Mouse (Mus musculus) spleen, postnatal 10 days (tissue): ENCODE data around the gene Pi4k2a.

Source experiments
- DNase-seq, 2 experiments: peaks; one replicate each; pipeline ENCODE4 v3.0.0; 2021 to 2022; ENCODE audit warnings: low spot score in 2 of 2

The Pi4k2a gene

DNA sequence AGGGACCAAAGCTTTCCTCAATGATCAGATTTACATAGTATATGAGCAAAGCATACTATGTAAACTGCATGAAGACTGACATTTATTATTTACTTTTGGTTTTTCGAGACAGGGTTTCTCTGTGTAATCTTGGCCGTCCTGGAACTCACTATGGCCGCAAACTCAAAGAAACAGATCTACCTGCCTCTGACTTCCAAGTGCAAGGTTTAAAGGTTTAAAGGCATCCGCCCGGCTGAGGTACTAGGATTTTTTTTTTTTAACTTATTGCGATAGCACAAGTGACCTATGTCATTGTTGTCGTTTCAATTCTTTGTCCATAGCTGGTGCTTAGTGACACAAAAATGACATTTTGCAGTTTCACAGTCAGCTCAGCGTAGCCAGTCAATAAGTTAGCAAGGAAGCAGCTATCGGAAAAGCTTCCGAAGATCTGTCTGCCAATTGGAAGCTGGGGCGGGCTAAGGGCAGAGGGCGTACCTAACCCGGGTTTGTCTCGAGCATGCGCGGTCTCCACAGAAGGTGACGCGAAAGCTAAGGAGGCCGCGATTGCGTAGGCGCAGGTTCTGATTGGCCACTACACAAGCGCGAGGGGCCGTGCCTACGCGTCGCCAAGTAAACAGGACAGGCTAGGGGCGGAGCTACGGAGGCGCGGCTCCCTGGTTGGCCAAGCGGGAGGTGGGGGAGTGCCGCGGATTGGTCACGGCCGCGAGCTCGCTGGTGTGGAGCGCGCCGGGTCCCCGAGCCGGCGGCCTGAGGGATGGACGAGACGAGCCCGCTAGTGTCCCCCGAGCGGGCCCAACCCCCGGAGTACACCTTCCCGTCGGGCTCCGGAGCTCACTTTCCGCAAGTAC lies at the start of gene Pi4k2a:
TSS of gene Pi4k2a (plus strand) at position 723 of the 848 bp plus-strand sequence.
- DNase-seq: peak; percentile 93 to 99

DNA sequence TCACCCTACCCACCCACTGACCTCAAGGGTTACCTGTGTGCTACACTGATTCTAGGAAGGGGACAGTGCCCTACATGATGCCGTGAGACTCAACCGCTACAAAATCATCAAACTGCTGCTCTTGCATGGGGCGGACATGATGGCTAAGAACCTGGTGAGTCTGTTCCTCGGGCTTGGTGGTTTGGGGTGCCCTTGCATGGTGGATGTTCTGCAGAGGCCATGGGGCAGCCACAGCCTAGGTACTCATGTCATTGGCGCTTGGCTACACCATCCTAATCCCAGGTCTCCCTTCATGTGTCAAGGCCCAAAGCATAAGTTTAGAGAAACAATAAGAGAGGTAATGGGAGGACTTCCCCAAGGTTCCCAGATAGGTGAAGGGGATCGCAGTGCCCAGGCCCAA lies 46.3 kb upstream of the Pi4k2a start:
- DNase-seq: no peak

- peak; percentile 15 to 70 for DNase-seq
These were observed 44.8 kb upstream of the Pi4k2a start, which contains the start of gene Hoga1 for GRCm38 (mm10) chr19:42045269-42046102. Gene Hoga1, plus strand, starts transcription at chr19:42045610.

DNA sequence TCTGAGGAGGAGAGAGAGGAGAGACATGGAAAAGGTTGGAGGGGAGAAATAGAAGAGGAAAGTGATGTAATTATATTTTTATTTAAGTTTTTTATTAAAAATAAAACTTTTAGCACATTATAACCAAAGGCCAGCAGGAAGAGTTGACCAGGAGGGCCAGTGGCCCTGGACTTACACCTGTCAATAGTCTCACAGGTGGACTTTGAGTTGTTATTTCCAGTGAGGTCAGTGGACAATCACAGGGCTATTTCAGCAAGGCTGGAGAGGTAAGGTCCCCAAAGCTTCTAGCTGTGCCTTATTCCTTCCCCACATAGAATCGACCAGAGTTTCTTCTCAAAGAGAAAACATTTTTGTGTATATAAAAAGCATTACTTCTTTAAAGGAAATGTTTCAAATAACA lies 40.0 kb upstream of the Pi4k2a start:
- DNase-seq: no peak

- no peak for DNase-seq
These were observed 38.9 kb upstream of the Pi4k2a start for GRCm38 (mm10) chr19:42051351-42051750.

GRCm38 (mm10) chr19:42051948-42052347 lies 38.3 kb upstream of the Pi4k2a start, which contains the start of gene 4933411K16Rik:
Gene 4933411K16Rik, plus strand, starts transcription at chr19:42052248.
- no peak for DNase-seq

DNA sequence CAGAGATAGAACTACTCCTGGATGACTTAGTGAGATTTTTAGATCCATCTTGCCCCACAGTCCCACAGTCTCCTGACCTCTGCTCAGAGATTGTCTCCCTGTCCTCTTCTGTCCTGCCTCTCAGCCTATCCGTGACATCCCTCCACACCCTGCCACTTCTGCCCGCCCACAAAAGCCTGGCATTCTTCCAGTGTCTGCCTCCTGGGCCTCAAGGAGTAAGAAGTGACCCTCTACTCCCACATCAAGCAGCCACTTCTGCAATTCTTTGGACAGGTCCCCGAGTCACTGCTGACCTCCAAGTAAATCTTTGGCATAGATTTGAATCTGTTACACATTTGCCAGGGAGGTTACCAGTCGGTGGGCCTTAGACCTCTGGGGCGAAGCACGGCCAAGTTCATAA lies 36.0 kb upstream of the Pi4k2a start:
- no peak for DNase-seq

GRCm38 (mm10) chr19:42055881-42056280 lies 34.4 kb upstream of the Pi4k2a start:
- DNase-seq: no peak

DNA sequence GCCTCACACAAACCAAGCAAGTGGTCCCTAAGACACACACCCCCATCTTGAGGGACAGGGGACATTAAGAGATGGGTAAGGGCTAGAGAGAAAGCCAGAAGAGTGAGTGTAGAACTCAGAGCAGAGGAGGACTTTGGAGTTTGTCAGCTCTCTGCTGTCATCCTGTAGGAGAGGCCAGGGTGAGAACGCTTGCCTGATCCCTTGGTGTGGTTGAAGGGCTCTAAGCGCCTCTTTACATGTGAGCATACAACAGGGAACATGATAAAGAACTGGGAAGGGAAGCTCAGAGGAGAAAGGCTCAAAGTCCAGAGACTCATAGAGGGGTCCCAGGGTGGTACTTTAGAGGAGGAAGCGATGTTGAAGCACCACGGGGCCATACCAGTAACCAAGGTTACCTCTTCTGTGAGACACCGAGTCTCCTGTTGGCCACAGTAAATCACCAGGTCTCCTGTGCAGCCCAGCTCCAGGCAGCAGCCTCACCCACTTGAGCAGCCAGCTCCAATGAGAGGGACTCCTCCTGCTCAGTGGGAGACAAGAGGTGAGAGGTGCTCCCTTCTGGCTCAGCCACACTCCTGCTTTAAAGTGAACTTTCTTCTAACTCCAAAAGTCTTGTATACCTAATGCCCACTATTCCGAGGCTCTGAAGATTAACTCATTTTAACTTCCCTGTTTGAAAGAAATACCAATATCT lies 33.4 kb upstream of the Pi4k2a start:
- no peak for DNase-seq

DNA sequence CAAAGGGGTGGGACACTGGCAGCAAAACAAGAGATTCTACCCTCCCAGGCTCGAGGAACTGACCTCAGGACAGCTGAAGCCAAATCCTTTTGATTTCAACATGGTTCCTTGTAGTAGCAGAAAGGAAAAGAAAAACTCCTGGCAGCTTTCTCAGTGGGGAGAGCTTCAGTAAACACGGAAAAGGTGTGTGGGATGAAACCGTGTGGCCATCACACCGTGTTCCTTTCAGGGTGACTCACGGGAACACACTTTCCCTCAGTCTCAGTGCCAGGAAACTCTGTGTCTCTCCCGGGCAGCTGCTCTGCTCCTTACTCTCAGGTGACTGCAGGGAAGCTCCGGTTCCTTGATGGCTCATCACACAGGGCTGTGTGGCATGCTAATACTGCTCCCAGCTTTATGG lies 31.8 kb upstream of the Pi4k2a start:
- DNase-seq: no peak

DNA sequence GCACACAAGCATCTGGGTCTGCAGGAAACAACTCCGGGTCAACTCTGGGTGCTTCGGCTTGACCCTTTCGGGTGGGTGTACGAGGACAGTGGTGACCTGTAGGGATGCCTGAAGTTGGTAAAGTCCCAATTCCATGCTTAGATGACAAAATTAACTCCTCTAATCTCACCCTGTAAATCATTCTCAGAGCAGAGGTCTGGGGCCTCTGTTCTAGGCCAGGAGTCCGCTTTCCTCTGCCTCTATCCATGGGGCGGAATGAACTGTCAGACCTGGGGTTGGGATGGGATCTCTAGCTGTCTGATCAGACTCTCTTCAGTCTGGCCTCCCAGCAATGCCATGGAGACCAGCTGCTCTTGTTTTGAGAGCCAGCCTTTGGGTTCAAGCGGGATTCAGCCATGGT lies 28.8 kb upstream of the Pi4k2a start:
- DNase-seq: no peak

GRCm38 (mm10) chr19:42068441-42069240 lies 21.6 kb upstream of the Pi4k2a start:
- no peak for DNase-seq

DNA sequence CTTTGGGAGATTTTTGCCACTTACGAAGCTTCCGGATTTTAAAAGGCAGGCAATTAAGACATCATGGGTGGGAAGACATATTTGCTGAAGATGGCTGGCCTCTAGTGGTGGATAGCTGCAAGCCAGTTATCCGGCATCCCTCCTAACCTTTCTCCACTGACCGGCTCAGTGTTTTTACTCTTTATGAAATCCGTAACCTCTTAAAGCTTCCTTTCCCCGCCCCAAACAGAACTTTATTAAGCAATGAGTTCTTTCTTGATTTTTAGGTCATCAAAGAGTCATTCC lies 21.1 kb upstream of the Pi4k2a start:
- no peak for DNase-seq

- no peak for DNase-seq
These were observed 19.0 kb upstream of the Pi4k2a start for GRCm38 (mm10) chr19:42071221-42071620.

- no peak for DNase-seq
These were observed 18.2 kb upstream of the Pi4k2a start for GRCm38 (mm10) chr19:42071886-42072608.

GRCm38 (mm10) chr19:42072802-42073201 lies 17.5 kb upstream of the Pi4k2a start:
- no peak for DNase-seq

- DNase-seq: no peak
These were observed 15.2 kb upstream of the Pi4k2a start for GRCm38 (mm10) chr19:42075051-42075450.

DNA sequence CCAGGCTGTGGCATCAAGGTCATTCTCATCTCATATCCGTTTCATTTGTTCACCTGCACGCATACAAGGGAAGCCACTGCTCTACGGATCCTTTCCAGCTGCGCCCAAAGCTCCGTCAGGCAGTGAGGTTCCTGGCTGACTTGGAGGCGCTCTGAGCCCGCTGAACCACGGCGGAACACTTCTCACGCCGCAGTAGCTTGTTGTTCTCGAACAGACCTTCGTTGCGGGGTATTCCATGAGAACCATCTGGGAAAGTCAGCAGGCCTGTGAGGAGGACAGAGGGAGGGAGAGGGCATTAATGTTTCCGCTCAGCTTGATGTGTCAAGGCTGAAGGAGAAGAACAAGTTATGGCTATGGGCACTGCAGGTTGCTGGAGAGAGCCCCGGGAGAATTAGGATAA lies 14.3 kb upstream of the Pi4k2a start:
- DNase-seq: no peak

DNA sequence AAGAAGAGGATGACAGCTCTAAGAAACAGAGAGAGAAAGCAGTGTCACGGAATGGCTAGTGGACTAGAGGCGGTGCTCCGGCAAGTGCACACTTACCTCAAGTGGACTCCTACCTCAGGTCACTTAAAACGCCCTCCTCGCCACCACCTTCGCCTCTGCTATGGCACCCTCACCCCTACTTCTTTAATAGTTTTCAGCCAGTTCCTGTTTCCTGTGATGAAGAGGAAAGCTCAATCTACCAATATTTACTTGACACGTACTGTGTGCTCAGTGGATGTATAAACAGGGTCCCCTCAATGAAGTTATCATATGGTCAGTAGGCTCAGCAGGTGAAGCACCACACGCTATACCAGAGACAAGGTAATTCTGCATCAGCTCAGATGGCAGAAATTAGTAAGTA lies 11.7 kb upstream of the Pi4k2a start:
- no peak for DNase-seq

GRCm38 (mm10) chr19:42079006-42079405 lies 11.3 kb upstream of the Pi4k2a start:
- no peak for DNase-seq

GRCm38 (mm10) chr19:42079950-42080349 lies 10.3 kb upstream of the Pi4k2a start:
- no peak for DNase-seq
